8 mouse cellular contexts compared by ENCODE assay signal in genomic region chr9:120936351-120936750, GRCm38 (mm10). TPM values are rescaled to one million over a fixed set of nuclear protein-coding genes. Genes with fewer than 3 reads are reported as not detected.
A peak's percentile ranks its signal among the peaks of the same experiment; 100 is the strongest.
DNase-seq lines count a peak whose midpoint lies in the region; ATAC-seq lines count a peak whose summit lies in the region.

No protein-coding gene starts in this region.

- H3K9ac ChIP-seq in intestine, embryonic 16.5 days (ENCODE audit: low read depth, low read length): peak overlapping the region; percentile 31
- H3K9ac ChIP-seq in limb, embryonic 15.5 days: peak overlapping the region; percentile 24; the same call in 1 of the 2 replicates
- H3K9ac ChIP-seq in midbrain, embryonic 15.5 days: no peak overlapping the region

- H3K4me1 ChIP-seq in intestine, embryonic 16.5 days (ENCODE audit: control insufficient read depth, insufficient read depth, low read length): peaks cover 30% of the 10 kb centered on the region
- H3K4me1 ChIP-seq in limb, embryonic 15.5 days: peaks cover 55% of the 10 kb centered on the region
- H3K4me1 ChIP-seq in midbrain, embryonic 15.5 days: peaks cover 77% of the 10 kb centered on the region

- no peak for ATAC-seq in intestine, embryonic 16.5 days
- ATAC-seq in limb, embryonic 15.5 days (ENCODE audit: insufficient number of reproducible peaks, low FRiP score, low TSS enrichment, low read depth): no peak
- no peak for ATAC-seq in midbrain, embryonic 15.5 days (replicated peaks)

- no peaks in the 10 kb centered on the region for H3K9me3 ChIP-seq in intestine, embryonic 16.5 days (ENCODE audit: control insufficient read depth, low read length)
- H3K9me3 ChIP-seq in limb, embryonic 15.5 days: no peaks in the 10 kb centered on the region
- H3K9me3 ChIP-seq in midbrain, embryonic 15.5 days: no peaks in the 10 kb centered on the region

- H3K4me2 ChIP-seq in intestine, embryonic 16.5 days (ENCODE audit: low read depth, low read length): peak overlapping the region; percentile 50
- peak overlapping the region; percentile 67 for H3K4me2 ChIP-seq in limb, embryonic 15.5 days
- peak overlapping the region; percentile 94 for H3K4me2 ChIP-seq in midbrain, embryonic 15.5 days

- WGBS in intestine, embryonic 16.5 days: 9% methylated on average over 8 of the region's 8 CpGs
- WGBS in limb, embryonic 15.5 days: 14% methylated on average over 8 of the region's 8 CpGs
- 15% methylated on average over 8 of the region's 8 CpGs for WGBS in midbrain, embryonic 15.5 days

- peak; percentile 61 to 67 for DNase-seq in B cell, adult 2 months
- peak; percentile 61 to 88 for DNase-seq in adrenal gland, adult (ENCODE audit: inconsistent age in 2 of 2, low spot score in 1 of 2)
- peak; percentile 81 for DNase-seq in embryo, embryonic 11 days
- peak; percentile 21 for DNase-seq in gastrocnemius, postnatal 25 days
- DNase-seq in testis, postnatal 10 days (ENCODE audit: low spot score): peak; percentile 84

- H3K36me3 ChIP-seq in intestine, embryonic 16.5 days (ENCODE audit: control insufficient read depth, insufficient read depth, low read length): no peaks in the 10 kb centered on the region
- H3K36me3 ChIP-seq in limb, embryonic 15.5 days: peaks cover 20% of the 10 kb centered on the region
- H3K36me3 ChIP-seq in midbrain, embryonic 15.5 days (replicated peaks): no peaks in the 10 kb centered on the region

- H3K27me3 ChIP-seq in intestine, embryonic 16.5 days (replicated peaks; ENCODE audit: control insufficient read depth, insufficient read depth, low read length): no peaks in the 10 kb centered on the region
- H3K27me3 ChIP-seq in limb, embryonic 15.5 days: no peaks in the 10 kb centered on the region
- no peaks in the 10 kb centered on the region for H3K27me3 ChIP-seq in midbrain, embryonic 15.5 days (replicated peaks)

- peak overlapping the region; percentile 77 for H3K4me3 ChIP-seq in intestine, embryonic 16.5 days (ENCODE audit: low read length)
- peak overlapping the region; percentile 87 for H3K4me3 ChIP-seq in limb, embryonic 15.5 days
- peak overlapping the region; percentile 90 for H3K4me3 ChIP-seq in midbrain, embryonic 15.5 days

- no peak overlapping the region for H3K27ac ChIP-seq in intestine, embryonic 16.5 days (ENCODE audit: low read length)
- H3K27ac ChIP-seq in limb, embryonic 15.5 days: no peak overlapping the region
- H3K27ac ChIP-seq in midbrain, embryonic 15.5 days: no peak overlapping the region

RNA-seq across cellular contexts. Expression of gene Ctnnb1, which starts 7.3 kb away (rescaled TPM):
- total RNA-seq in gastrocnemius, postnatal 25 days (2021): 100 to 1,000 TPM; 215 to 220 TPM
- polyA plus RNA-seq in intestine, embryonic 16.5 days (2015; fragmentation: Nextera tagmentation; extraction: Ambion mirVana): 448 and 454 TPM in 2 replicates
- polyA plus RNA-seq in limb, embryonic 15.5 days (2015; fragmentation: Nextera tagmentation; extraction: Ambion mirVana): 567 and 601 TPM in 2 replicates
- polyA plus RNA-seq in midbrain, embryonic 15.5 days (2015; fragmentation: Nextera tagmentation; extraction: Ambion mirVana): 517 and 532 TPM in 2 replicates

Comparison
In these comparisons a context has a peak if more than half of its experiments do, and no peak if none do; other contexts are left out.
1. DNase-seq: peak in every context shown above with its lines; median percentile 84 in testis, postnatal 10 days; 81 in embryo, embryonic 11 days; 74 in adrenal gland, adult; 64 in B cell, adult 2 months; 21 in gastrocnemius, postnatal 25 days.